Mouse (Mus musculus) lung, adult 2 months (tissue): Measurements from ENCODE around the gene Tpcn2. TPM values are rescaled to one million over a fixed set of nuclear protein-coding genes. Genes with fewer than 3 reads are reported as not detected.

Experiments
- DNase-seq: peaks from one replicate; pipeline ENCODE4 v3.0.0; 2022
- H3K4me1 ChIP-seq: fragments of 200-500 bp; 2 replicates; pipeline ENCODE4 v1.6.1; 2011; ENCODE audit warnings: low read length; ENCODE audit not compliant: control insufficient read depth, insufficient read depth
- H3K4me3 ChIP-seq: fragments of 200-500 bp; replicated peaks from 2 replicates; pipeline ENCODE3; 2011; ENCODE audit warnings: low read depth, mild to moderate bottlenecking, control low read depth, low read length; ENCODE audit errors: extremely low read depth
- CTCF ChIP-seq: fragments of 200-500 bp; IDR thresholded peaks from 2 replicates; pipeline ENCODE4 v1.5.1; 2011; ENCODE audit warnings: mild to moderate bottlenecking, low read length, control low read depth; ENCODE audit not compliant: insufficient read depth
- POLR2A ChIP-seq: fragments of 200-500 bp; IDR thresholded peaks from 2 replicates; pipeline ENCODE4 v1.6.1; 2011; ENCODE audit warnings: low read depth, mild to moderate bottlenecking, control low read depth, low read length, borderline replicate concordance; ENCODE audit errors: extremely low read depth
- WGBS: fragments of 180-500 bp; shearing (Covaris S2); methylation state at CpG from one replicate; pipeline ENCODE4 v1.1.7; 2018; 5-methylcytosine and 5-hydroxymethylcytosine counted together
- polyA plus RNA-seq: library from polyadenylated mRNA; depleted of rRNA; stranded (reverse); fragments of >200 nt; gene quantifications from 2 replicates; pipeline ENCODE4 v1.2.3, GENCODE M21; 2012

Tpcn2 gene
- polyA plus RNA-seq, 1 experiment, result 40.9 TPM

GRCm38 (mm10) chr7:145197042-145197441 is 86.8 kb downstream of the Tpcn2 start:
- H3K4me1 ChIP-seq, result peaks cover 7% of the 10 kb centered on the region; the same call in 1 of the 2 replicates
- H3K4me3 ChIP-seq, result no peak overlapping the region
- no peak for DNase-seq
- no peak for TF ChIP-seq CTCF
- TF ChIP-seq POLR2A, result no peak
- WGBS, result 69% methylated on average over 3 of the region's 3 CpGs

- no peak for TF ChIP-seq CTCF
- TF ChIP-seq POLR2A, result no peak
- Histone ChIP-seq H3K4me3 (no peak overlapping the region), H3K4me1 (peaks cover 7% of the 10 kb centered on the region; the same call in 1 of the 2 replicates)
- no peak for DNase-seq
- WGBS, result 93% methylated on average over 6 of the region's 6 CpGs
Observed at GRCm38 (mm10) chr7:145196340-145196739, 87.5 kb downstream of the Tpcn2 start.

DNA sequence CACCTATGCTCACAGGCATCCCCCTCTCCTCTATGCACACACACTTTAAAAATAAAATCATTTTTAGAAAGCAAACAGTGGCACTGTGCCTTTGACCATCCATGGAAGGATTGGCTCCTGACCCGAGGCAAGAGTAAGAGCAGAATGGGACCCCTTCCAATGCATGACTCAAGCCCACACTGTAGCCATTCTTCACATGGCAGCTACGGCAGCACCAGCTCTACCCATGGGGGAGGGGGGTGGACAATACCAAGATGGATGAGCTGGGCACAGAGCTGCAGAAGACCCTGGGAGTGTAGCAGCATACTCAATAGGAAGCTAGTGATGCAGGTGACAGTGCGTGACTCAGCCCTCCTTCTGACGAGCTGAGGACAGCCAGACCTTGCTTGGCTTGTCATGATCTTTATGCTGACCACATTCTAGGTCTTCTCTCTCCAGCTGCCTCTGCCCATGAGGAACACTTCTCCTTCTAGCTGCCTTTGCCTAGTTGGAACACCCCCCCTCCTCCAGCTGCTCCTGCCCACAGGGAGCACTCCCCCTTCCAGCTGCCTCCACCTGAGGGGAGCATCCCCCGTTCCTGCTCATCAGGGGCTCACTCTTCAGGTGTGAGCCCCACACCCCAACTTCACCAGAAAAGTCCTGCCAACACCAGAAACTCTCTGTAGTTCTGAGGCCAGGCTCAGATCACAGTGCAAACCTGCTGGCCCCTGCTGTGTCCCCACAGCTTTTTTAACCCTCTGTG is 88.5 kb downstream of the Tpcn2 start:
- no peak for TF ChIP-seq CTCF
- no peak for TF ChIP-seq POLR2A
- H3K4me1 ChIP-seq, result peaks cover 7% of the 10 kb centered on the region; the same call in 1 of the 2 replicates
- H3K4me3 ChIP-seq, result no peak overlapping the region
- no peak for DNase-seq
- WGBS, result 50% methylated on average over 5 of the region's 5 CpGs

DNA sequence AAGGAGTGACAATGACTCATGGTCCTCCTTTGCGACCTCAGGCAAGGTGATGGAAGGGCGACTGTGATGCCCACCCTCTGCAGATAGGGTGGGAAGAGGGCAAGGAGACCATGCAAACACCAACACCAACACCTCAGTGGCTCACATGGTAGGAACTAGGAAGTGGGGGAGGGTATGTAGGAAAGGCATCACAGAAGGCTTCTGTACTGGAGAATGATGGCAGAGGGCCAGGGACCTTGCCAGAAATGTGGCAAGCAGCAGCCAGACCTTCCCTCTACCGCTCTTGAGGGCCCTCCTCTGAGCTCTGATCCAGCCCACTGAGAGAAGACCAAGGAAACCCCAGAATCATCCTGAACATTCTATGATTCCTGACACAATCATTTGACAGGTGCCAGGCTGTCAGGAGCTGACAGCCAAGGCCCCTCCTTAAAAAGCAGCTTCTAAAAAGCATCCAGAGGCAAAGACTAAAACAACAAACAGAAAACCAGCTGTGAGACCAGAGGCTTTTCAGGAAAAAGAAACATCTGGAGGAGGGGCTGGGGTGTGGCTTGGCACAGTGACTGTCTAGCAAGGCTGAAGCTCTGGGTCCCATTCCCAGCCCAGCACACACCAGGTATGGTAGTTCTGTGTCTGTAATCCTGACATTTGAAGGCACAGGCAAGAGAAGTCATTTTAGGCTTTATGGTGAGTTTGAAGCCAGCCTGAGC is 89.2 kb downstream of the Tpcn2 start:
- no peak for DNase-seq
- TF ChIP-seq POLR2A (no peak), CTCF (no peak)
- WGBS, result 32% methylated on average over 3 of the region's 3 CpGs
- peaks cover 7% of the 10 kb centered on the region; the same call in 1 of the 2 replicates for H3K4me1 ChIP-seq
- H3K4me3 ChIP-seq, result no peak overlapping the region

GRCm38 (mm10) chr7:145192836-145193235 is 91.0 kb downstream of the Tpcn2 start:
- Histone ChIP-seq H3K4me1 (peaks cover 7% of the 10 kb centered on the region; the same call in 1 of the 2 replicates), H3K4me3 (no peak overlapping the region)
- DNase-seq, result no peak
- 73% methylated on average over 6 of the region's 6 CpGs for WGBS
- TF ChIP-seq CTCF, result no peak
- TF ChIP-seq POLR2A, result no peak

GRCm38 (mm10) chr7:145190520-145190919 is 93.3 kb downstream of the Tpcn2 start:
- Histone ChIP-seq H3K4me1 (peaks cover 7% of the 10 kb centered on the region; the same call in 1 of the 2 replicates), H3K4me3 (no peak overlapping the region)
- DNase-seq, result no peak
- TF ChIP-seq POLR2A (no peak), CTCF (no peak)

DNA sequence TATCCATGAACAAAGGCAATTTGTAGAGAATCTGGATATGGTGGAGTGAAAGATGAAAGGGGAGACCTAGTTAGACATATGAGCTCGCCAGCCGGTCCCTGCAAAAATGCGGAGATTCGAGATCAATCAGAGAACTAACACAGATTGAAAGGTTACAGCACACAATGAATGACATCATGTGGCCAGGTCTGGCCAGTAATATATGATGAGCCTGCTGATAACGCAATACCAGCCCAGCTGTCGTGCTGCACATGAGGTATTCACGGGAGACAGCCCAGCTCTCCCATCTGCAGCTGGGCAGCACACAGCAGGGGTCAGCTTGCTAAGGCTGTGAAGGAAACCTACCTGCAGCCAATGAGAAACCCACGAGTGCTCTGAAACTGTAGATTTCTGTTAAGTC is 94.5 kb downstream of the Tpcn2 start:
- no peak for DNase-seq
- no peak for TF ChIP-seq CTCF
- no peak for TF ChIP-seq POLR2A
- no peak overlapping the region for H3K4me3 ChIP-seq
- H3K4me1 ChIP-seq, result peaks cover 1% of the 10 kb centered on the region; the same call in 1 of the 2 replicates
- WGBS, result 76% methylated on average over 8 of the region's 8 CpGs

DNA sequence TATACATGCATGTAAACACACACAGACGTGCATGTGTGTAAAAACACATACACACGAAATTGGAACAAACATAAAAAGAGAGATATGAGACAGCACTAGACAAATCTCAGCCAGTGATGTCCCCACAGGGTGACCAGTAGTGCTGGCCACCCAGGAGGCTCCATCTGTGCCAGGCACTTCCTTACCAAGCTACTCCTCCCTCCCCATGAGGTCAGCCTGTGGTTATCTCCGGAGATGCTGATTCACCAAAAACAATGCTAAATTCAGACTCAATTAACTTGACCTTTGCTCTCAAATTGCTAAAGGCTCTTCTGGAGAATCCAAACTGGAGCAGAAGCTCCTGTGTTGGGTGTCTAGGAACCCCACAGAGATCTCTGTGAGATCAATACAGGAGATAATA is 96.0 kb downstream of the Tpcn2 start:
- no peaks in the 10 kb centered on the region for H3K4me1 ChIP-seq
- H3K4me3 ChIP-seq, result no peak overlapping the region
- TF ChIP-seq POLR2A (no peak), CTCF (no peak)
- DNase-seq, result no peak
- WGBS, result 59% methylated on average over 3 of the region's 3 CpGs

DNA sequence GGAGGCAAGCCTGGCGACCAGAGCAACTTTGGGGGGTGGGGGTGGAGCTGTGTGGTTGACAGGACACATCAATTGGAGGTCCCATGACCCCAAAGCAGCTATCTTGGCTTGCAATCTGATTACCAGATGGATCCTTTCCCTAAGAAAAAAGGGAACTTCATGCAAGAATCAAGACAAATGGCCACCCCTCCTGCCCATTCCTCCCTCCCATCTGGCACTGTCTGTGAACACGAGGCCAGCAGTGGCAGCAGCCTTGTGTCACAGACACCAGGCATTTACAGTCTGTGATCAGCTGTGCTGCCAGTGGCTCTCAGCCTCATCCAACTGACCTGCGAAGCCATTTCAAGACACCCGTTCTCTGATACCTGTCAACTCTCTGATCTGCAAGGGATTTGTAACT is 101.4 kb downstream of the Tpcn2 start:
- Histone ChIP-seq H3K4me3 (no peak overlapping the region), H3K4me1 (no peaks in the 10 kb centered on the region)
- WGBS, result 48% methylated on average over 4 of the region's 4 CpGs
- TF ChIP-seq CTCF (no peak), POLR2A (no peak)
- no peak for DNase-seq
